ENCODE assay signal across 15 mouse cellular contexts in genomic region chr3:139041921-139042320, GRCm38 (mm10). TPM values are rescaled to one million over a fixed set of nuclear protein-coding genes. Genes with fewer than 3 reads are reported as not detected.
DNase-seq lines count a peak whose midpoint lies in the region; ATAC-seq and TF ChIP-seq lines count a peak whose summit lies in the region.
"Had no signal": no experiment of that assay in that cellular context is flagged by ENCODE, and none has a peak within 500 bp of the region (broad histone marks: within the 10 kb centered on the region; RNA-seq: fewer than 3 reads in every experiment).

No protein-coding gene starts in this region.

- DNase-seq in midbrain, embryonic 11.5 days (ENCODE audit: low spot score, missing footprints), result peak; percentile 37
- no peak for DNase-seq in midbrain, embryonic 14.5 days
- no peak for DNase-seq in adrenal gland, postnatal 36 days
- no peak for DNase-seq in testis, postnatal 14 days (ENCODE audit: low spot score)
- no peak for DNase-seq in lung, adult 18-20 months
- DNase-seq: cerebellum, adult 2 months; gastrocnemius, adult 2 months; lung, postnatal 4 days had no signal

- TF ChIP-seq POLR2A in bone marrow macrophage, adult 2 months (IDR thresholded peaks at IDR 0.05; ENCODE audit: borderline replicate concordance, low read depth, low read length), result no peak

- no peak overlapping the region for H3K4me2 ChIP-seq in midbrain, embryonic 11.5 days
- no peak overlapping the region for H3K4me2 ChIP-seq in midbrain, embryonic 14.5 days (ENCODE audit: low read length)
- H3K4me2 ChIP-seq: embryonic facial prominence, embryonic 12.5 days; heart, embryonic 11.5 days; hindbrain, embryonic 13.5 days; limb, embryonic 12.5 days had no signal

- no peak for TF ChIP-seq CTCF in bone marrow macrophage, adult 2 months (IDR thresholded peaks at IDR 0.05; ENCODE audit: low read depth, low read length)

- no peak overlapping the region for H3K9ac ChIP-seq in midbrain, embryonic 11.5 days (ENCODE audit: low read length)
- no peak overlapping the region for H3K9ac ChIP-seq in midbrain, embryonic 14.5 days (replicated peaks; ENCODE audit: low read length)
- H3K9ac ChIP-seq: embryonic facial prominence, embryonic 12.5 days; hindbrain, embryonic 13.5 days; limb, embryonic 12.5 days had no signal

- no peak overlapping the region for H3K4me3 ChIP-seq in midbrain, embryonic 11.5 days (ENCODE audit: low read depth, low read length)
- no peak overlapping the region for H3K4me3 ChIP-seq in midbrain, embryonic 14.5 days (replicated peaks; ENCODE audit: low read depth, low read length)
- peak overlapping the region; percentile 48 for H3K4me3 ChIP-seq in bone marrow macrophage, adult 2 months (ENCODE audit: insufficient read depth, low read length)
- no peak overlapping the region for H3K4me3 ChIP-seq in macrophage (ENCODE audit: inconsistent target)
- H3K4me3 ChIP-seq: embryonic facial prominence, embryonic 12.5 days; forebrain, embryonic 10.5 days; gastrocnemius, adult 2 months; hindbrain, embryonic 13.5 days; limb, embryonic 12.5 days had no signal

- H3K9me3 ChIP-seq in midbrain, embryonic 11.5 days (ENCODE audit: control insufficient read depth, low read length), result no peaks in the 10 kb centered on the region
- 0 out of 2 replicates have a peak, but pooled peaks cover 5% of the 10 kb centered on the region for H3K9me3 ChIP-seq in midbrain, embryonic 14.5 days (ENCODE audit: control insufficient read depth, low read length)
- H3K9me3 ChIP-seq: embryonic facial prominence, embryonic 12.5 days; hindbrain, embryonic 13.5 days had no signal

- no peaks in the 10 kb centered on the region for H3K27me3 ChIP-seq in midbrain, embryonic 11.5 days (ENCODE audit: control insufficient read depth, insufficient read depth, low read length)
- H3K27me3 ChIP-seq in midbrain, embryonic 14.5 days (ENCODE audit: control insufficient read depth, insufficient read depth, low read length), result no peaks in the 10 kb centered on the region
- H3K27me3 ChIP-seq: embryonic facial prominence, embryonic 12.5 days; hindbrain, embryonic 13.5 days; limb, embryonic 12.5 days had no signal

- no peak for ATAC-seq in midbrain, embryonic 11.5 days (ENCODE audit: low FRiP score)
- ATAC-seq in midbrain, embryonic 14.5 days (ENCODE audit: low FRiP score, low TSS enrichment), result no peak

- no peaks in the 10 kb centered on the region for H3K4me1 ChIP-seq in midbrain, embryonic 11.5 days (ENCODE audit: control insufficient read depth, insufficient read depth, low read length)
- no peaks in the 10 kb centered on the region for H3K4me1 ChIP-seq in midbrain, embryonic 14.5 days (ENCODE audit: control insufficient read depth, insufficient read depth, low read length)
- peaks cover 27% of the 10 kb centered on the region for H3K4me1 ChIP-seq in bone marrow macrophage, adult 2 months (ENCODE audit: control insufficient read depth, insufficient read depth, low read length)
- H3K4me1 ChIP-seq: embryonic facial prominence, embryonic 12.5 days; forebrain, embryonic 10.5 days; hindbrain, embryonic 13.5 days; limb, embryonic 12.5 days had no signal

- WGBS in midbrain, embryonic 11.5 days, result 85% methylated on average over 4 of the region's 4 CpGs
- 94% methylated on average over 4 of the region's 4 CpGs for WGBS in midbrain, embryonic 14.5 days
- WGBS in macrophage (ENCODE audit: missing documents), result 0% methylated on average over 4 of the region's 4 CpGs

- H3K79me2 ChIP-seq in macrophage (ENCODE audit: inconsistent target), result peaks cover 84% of the 10 kb centered on the region

- no peaks in the 10 kb centered on the region for H3K36me3 ChIP-seq in midbrain, embryonic 11.5 days (ENCODE audit: control insufficient read depth, insufficient read depth, low read length)
- no peaks in the 10 kb centered on the region for H3K36me3 ChIP-seq in midbrain, embryonic 14.5 days (ENCODE audit: control insufficient read depth, insufficient read depth, low read length)
- H3K36me3 ChIP-seq in macrophage (ENCODE audit: inconsistent target), result no peaks in the 10 kb centered on the region
- H3K36me3 ChIP-seq: embryonic facial prominence, embryonic 12.5 days had no signal

- no peak overlapping the region for H3K27ac ChIP-seq in midbrain, embryonic 11.5 days (ENCODE audit: low read depth, low read length)
- H3K27ac ChIP-seq in midbrain, embryonic 14.5 days (replicated peaks; ENCODE audit: low read depth, low read length), result no peak overlapping the region
- H3K27ac ChIP-seq in bone marrow macrophage, adult 2 months (ENCODE audit: insufficient read depth, low read depth, low read length), result peak overlapping the region; percentile 96
- peak overlapping the region; percentile 96 for H3K27ac ChIP-seq in macrophage
- H3K27ac ChIP-seq: embryonic facial prominence, embryonic 12.5 days; forebrain, embryonic 10.5 days; gastrocnemius, adult 2 months; hindbrain, embryonic 13.5 days; limb, embryonic 12.5 days had no signal

RNA-seq across cellular contexts. Expression of gene Rap1gds1, which starts 33.1 kb away (rescaled TPM):
- polyA plus RNA-seq in midbrain, embryonic 11.5 days (2014; fragmentation: Nextera tagmentation; extraction: Ambion mirVana), result 61.0 and 63.3 TPM in 2 replicates
- 47.8 and 69.7 TPM in 2 replicates for polyA plus RNA-seq in midbrain, embryonic 14.5 days (2014; fragmentation: Nextera tagmentation; extraction: Ambion mirVana)
- 91.4 and 98.9 TPM in 2 replicates for polyA plus RNA-seq in bone marrow macrophage, adult 2 months (2012; ENCODE audit: insufficient read depth, insufficient read length, missing spikeins)
- total RNA-seq in macrophage (2018; cell fraction: chromatin; rRNA removed), result 100 to 1,000 TPM in 25 of 26 experiments, 10 to 100 TPM in 1; 95.0 to 256 (median 172) TPM
- 100 to 1,000 TPM in 5 of 26 experiments, 10 to 100 TPM in 21; 69.1 to 104 (median 91.0) TPM for total RNA-seq in macrophage (2018; cell fraction: cytosol; rRNA removed)
- 100 to 1,000 TPM in 22 of 26 experiments, 10 to 100 TPM in 4; 67.3 to 230 (median 126) TPM for total RNA-seq in macrophage (2018; cell fraction: nucleus; rRNA removed)
- 62.8 to 103 TPM (median 74.0 TPM) in 3 replicates for polyA plus RNA-seq in macrophage (2018)
- 10 to 100 TPM; 55.5 to 56.9 TPM for total RNA-seq in adrenal gland, postnatal 36 days (2021)

Comparison
In these comparisons a context has a peak if more than half of its experiments do, and no peak if none do; other contexts are left out.
1. H3K27ac ChIP-seq: peak in bone marrow macrophage, adult 2 months (single experiment) and macrophage (single experiment); none in midbrain, embryonic 11.5 days (single experiment) and midbrain, embryonic 14.5 days (single experiment).